Mouse (Mus musculus): Measurements from ENCODE around the gene Tmed8. TPM values are rescaled to one million over a fixed set of nuclear protein-coding genes. Genes with fewer than 3 reads are reported as not detected.

Tmed8 gene
- 13.7 TPM for total RNA-seq (2023)

DNA sequence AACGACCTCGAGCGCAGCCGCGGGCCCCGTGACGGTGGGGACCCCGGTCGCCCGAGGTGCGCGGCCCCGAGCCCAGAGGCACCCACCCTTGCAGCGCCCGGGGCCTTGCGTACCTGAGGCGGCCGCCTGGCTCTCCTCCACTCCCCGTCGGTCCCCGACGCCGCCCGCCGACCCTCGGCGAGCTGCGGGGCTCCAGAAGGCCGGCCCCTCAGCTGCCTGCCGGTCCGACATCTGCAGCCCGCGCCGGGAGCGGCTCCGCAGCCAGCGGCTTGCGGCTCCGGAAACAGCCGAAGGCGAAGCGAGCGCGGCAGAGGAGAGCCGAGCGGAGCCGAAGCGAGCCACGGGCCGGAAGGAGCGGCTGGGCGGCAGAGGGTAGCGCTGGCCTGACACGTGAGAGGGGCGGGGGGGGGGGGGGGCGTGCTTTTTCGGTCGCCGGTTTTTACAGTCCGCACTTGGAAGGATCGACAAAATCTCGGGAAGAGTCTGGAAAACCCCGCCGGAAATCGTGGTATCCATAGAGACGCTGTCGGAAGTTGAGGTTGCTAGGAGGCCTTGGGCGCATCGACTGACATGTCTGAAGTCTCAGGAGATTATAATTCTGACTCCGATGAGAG is at the start of gene Tmed8:
Gene Tmed8, minus strand, starts transcription at position 482 of the 614 bp plus-strand sequence.

DNA sequence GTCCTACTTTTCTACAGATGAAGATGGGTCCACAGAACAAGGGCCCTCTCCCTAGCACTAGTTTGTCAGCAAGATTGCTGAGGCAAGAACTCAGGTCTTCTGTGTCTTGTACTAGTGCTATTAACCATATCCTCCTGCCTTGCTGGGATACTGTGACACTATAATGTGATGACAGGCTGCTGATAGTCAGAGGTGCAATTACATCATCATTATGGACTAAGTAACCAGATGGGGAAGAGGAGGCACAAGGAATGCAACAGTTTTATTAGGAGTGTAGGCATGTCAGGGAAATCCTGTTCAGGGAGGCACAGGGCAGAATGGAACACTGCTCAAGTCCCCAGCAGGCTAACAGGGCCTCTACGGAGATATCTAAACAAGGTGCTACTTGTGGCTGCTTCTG is 38.4 kb upstream of the Tmed8 start, which contains the start of gene Noxred1:
Gene Noxred1, minus strand, starts transcription at position 101 of the 400 bp plus-strand sequence.

DNA sequence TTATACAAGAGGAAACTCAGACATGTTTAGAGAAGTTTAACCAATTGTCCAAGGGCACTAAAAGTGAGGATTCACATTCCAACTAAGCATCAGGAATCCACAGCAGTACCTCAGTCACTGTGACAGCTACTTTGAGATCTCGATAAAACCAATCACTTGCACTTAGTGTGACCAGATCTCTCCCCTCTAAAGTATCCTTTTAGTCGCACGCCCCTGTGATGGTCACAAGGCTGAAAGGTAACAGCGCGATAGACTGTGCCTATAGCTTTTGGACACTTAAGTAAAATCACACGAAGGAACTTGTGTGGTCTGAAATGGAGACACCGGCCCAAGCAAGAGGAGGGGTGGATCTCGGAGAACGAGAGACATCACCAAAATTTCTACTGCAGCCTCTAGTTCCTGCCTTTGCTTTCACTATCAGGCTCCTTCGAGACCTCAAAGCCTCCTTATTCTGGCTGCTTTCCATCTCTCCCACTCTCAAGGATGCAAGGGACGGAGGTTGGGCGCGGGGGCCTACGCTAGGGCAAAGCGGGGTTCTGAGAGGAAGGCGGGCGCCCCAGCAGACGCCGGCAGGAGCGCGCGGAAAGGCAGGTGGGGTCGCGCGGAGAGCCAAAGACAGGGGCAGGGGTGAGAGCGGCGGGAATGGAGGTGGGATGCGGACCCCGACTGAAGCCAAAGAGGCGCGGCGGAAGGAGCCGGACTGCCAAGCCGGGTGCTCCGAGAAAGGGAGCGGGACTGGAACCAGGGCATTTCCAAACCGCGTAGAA is 865 bp downstream of the Tmed8 start, which contains the start of gene Samd15:
Gene Samd15, plus strand, starts transcription at position 518 of the 767 bp plus-strand sequence.

DNA sequence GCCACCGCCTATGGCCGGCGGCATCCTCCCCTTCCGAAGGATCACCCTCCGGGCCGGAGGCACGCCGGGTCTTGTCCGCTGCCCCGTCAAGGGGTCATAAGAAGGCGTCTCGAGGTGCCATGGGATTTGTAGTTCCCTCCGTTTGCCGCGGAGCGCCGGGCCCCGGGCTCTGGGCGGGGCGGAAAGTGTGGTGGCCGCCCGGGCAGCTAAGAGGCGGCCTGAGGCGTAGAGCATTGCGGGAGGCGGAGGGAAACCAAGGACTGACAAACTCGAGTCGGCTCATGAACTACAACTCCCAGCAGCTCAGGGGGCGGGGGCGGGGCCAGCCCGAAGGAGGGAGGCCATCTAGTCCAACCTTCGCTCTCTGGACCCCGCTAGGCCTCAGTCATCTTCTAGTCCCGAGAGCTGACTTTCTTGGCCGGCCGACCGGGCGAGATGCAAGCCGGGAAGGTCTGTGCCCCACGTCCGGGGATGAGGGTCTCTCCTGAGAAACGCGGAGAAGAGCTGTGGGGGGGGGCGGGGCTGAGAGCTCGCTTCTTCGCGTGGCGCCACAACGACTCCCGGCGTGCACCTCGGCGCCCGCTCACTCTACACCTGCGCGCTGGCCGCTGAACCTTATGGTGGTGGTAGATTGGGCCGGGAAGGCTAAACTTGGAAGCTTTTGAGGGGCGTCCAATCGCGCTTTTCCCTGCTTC is 52.7 kb downstream of the Tmed8 start, which contains the start of gene Pomt2:
Gene Pomt2, minus strand, starts transcription at position 574 of the 695 bp plus-strand sequence.

DNA sequence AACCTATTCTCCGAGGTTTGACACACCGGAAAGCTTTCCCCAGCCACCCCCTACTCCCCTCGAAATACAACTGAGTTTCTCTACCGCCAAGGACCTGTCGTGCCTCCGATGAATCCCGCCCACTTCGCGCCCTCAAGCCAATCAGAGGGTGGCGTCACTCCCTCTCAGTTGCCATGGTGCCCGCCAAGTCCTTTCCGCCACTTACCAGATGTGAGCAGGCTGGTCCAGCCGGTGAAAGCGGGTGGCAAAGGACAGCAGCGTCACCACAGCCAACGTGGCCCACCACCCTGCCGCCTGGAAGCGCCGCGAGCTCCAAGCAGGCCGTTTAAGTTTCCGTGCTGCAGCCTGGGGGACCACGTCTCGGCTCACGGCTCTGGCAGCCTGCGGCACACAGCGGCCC is 53.3 kb downstream of the Tmed8 start, which contains the start of gene Gstz1:
Gene Gstz1, plus strand, starts transcription at position 200 of the 400 bp plus-strand sequence.

Other genes starting within 250 kb of the Tmed8 start
- not detected for gene Zdhhc22, start 210.0 kb downstream of the Tmed8 start, total RNA-seq (2023)
- not detected for gene Tmem63c, start 179.1 kb downstream of the Tmed8 start, total RNA-seq (2023)
- gene Ngb, start 97.9 kb downstream of the Tmed8 start, total RNA-seq (2023), result 0.77 TPM
- 13.7 TPM for gene Gstz1, start 53.3 kb downstream of the Tmed8 start, total RNA-seq (2023)
- 6.8 TPM for gene Pomt2, start 52.5 kb downstream of the Tmed8 start, total RNA-seq (2023)
- 1.8 TPM for gene Samd15, start 731 bp downstream of the Tmed8 start, total RNA-seq (2023)
- 1.6 TPM for gene Noxred1, start 38.3 kb upstream of the Tmed8 start, total RNA-seq (2023)
- 27.3 TPM for gene Vipas39, start 65.8 kb upstream of the Tmed8 start, total RNA-seq (2023)
- gene Ahsa1, start 66.0 kb upstream of the Tmed8 start, total RNA-seq (2023), result 104 TPM
- gene Ism2, start 99.3 kb upstream of the Tmed8 start, total RNA-seq (2023), result not detected
- 82.5 TPM for gene Sptlc2, start 187.9 kb upstream of the Tmed8 start, total RNA-seq (2023)
- gene Slirp, start 243.4 kb upstream of the Tmed8 start, total RNA-seq (2023), result 30.9 TPM
- 97.2 TPM for gene Alkbh1, start 243.6 kb upstream of the Tmed8 start, total RNA-seq (2023)